Mouse (Mus musculus): ENCODE measurements at regions not wholly inside any gene's neighbourhood (a gene's known extent, or its start where the extent isn't known, plus 50 kb on each side); places are given as distances from the start of the nearest gene placed in this dataset.

DNA sequence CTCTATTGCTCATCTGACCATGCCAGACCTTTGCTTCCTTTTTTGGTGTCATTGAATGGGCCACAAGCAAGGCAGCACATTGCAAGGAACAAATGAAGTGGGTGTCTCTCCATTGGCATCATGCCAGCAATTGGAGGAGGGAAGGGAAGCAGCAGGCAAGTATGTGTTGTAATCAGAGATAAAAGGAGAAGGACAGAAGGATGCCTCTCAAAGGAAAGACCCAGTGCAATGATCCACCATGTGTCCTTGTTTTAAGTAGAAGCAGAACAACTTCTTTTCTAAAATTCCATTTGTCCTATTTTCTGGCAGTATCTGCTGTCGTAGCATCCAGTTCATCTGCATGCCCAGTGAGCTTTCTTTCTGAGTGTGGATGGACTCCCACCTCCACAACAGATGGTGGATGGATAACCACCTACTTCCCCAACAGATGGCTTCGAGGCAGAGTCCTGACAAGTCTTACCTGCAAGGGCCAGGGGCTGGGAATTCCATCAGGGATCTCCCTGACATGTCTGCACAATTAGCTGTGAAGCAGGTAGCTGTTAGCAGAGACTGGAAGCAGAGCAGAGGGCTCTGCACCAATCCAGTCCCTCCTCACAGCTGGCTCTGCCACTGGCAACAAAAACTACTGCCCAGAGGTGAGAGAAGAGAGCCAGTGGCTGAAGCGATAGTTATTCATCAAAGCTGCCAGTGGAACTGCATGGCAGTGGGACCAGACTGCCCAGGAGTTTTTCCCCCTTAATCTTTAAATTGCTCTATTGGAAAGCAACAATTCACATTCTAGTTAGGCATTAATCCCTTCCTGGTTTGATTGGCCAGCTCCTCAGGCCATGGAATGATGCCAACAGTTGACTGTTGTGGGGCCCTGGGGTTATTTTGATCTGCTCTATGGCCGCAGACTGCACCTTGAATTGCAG, 113.8 kb downstream of the Enkur start:
- Histone ChIP-seq H3K36me3 (ENCODE audit: control insufficient read depth, insufficient read depth, low read length) (no peaks in the 10 kb centered on the region), H3K9ac (ENCODE audit: low read length) (no peak overlapping the region), H3K4me3 (ENCODE audit: control insufficient read depth in 1 of 2, insufficient read depth in 1 of 2, low read depth in 1 of 2, low read length in 2 of 2) (no peak overlapping the region), H3K27ac (replicated peaks in 1 of 2; ENCODE audit: control insufficient read depth in 1 of 2, insufficient read depth in 1 of 2, low read depth in 2 of 2, low read length in 2 of 2) (peak overlapping the region in 1 of 2 experiments; percentile 25; a peak in 2 of 4 replicates), H3K27me3 (ENCODE audit: control insufficient read depth, insufficient read depth, low read length) (no peaks in the 10 kb centered on the region), H3K4me1 (ENCODE audit: control insufficient read depth in 2 of 2, insufficient read depth in 2 of 2, low read length in 2 of 2) (peaks cover 11 to 12% of the 10 kb centered on the region in 2 experiments), H3K9me3 (ENCODE audit: control insufficient read depth, low read length) (no peaks in the 10 kb centered on the region), H3K4me2 (ENCODE audit: low read length) (no peak overlapping the region)
- 50% methylated on average over 4 of the region's 4 CpGs for WGBS
- no peak for ATAC-seq (ENCODE audit: insufficient number of reproducible peaks, insufficient read depth, low FRiP score, low read depth)

DNA sequence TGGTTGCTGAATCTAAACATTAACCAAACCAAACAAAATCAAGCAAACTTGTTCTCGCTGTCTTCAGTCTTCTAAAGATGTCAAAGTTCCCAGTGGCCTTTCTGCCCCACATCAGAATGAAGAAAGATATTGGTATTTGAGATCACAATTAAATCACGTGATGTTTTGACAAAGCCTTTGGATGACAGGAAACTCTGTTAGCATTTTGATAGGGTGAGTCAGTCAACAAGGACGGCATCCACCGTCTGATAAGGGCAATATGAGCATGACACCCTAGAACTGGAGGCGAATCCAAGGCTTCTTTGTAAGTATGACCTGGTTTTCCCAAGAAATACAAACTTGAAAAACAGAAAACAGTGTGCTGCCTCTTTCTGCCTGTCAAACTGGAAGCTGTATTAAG, 116.8 kb upstream of the Arhgap21 start:
- Histone ChIP-seq H3K27me3 (ENCODE audit: control insufficient read depth, insufficient read depth, low read length) (no peaks in the 10 kb centered on the region), H3K9ac (ENCODE audit: low read length) (no peak overlapping the region), H3K4me1 (ENCODE audit: control insufficient read depth in 2 of 2, insufficient read depth in 2 of 2, low read length in 2 of 2) (no peaks in the 10 kb centered on the region), H3K9me3 (ENCODE audit: control insufficient read depth, low read length) (no peaks in the 10 kb centered on the region), H3K36me3 (ENCODE audit: control insufficient read depth, insufficient read depth, low read length) (no peaks in the 10 kb centered on the region), H3K4me2 (ENCODE audit: low read length) (no peak overlapping the region), H3K4me3 (ENCODE audit: control insufficient read depth in 1 of 2, insufficient read depth in 1 of 2, low read depth in 1 of 2, low read length in 2 of 2) (no peak overlapping the region), H3K27ac (replicated peaks in 1 of 2; ENCODE audit: control insufficient read depth in 1 of 2, insufficient read depth in 1 of 2, low read depth in 2 of 2, low read length in 2 of 2) (no peak overlapping the region)
- no peak for ATAC-seq (ENCODE audit: insufficient number of reproducible peaks, insufficient read depth, low FRiP score, low read depth)
- 66% methylated on average over 5 of the region's 5 CpGs for whole genome bisulfite sequencing

DNA sequence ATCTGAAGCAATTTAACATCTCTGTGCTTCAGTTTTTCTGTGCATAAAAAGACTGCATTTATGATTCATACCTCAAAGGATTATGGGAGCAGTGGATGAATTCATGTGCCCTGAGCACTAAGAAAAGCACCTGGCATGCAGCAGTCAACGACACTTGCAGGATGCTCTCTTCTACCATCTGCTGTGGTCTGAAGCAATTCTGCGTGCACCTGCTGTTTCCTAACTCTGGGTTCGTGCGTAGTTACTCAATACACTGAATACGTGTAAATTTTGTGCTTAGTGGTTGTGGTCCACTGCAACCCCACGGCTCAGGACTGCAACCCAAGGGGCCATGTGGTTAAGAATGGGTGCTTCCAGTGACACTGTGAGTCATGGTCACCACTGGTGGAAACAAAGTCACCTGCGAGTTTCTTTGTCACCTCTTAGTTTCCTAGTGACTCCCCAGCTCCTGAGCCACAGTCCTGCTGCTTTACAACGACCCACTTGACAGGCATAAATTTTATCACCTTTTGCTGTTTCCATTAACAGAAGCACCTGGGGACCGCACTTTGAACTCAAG, 98.7 kb upstream of the Arhgap21 start:
- no peak overlapping the region for H3K9ac ChIP-seq (ENCODE audit: low read length)

DNA sequence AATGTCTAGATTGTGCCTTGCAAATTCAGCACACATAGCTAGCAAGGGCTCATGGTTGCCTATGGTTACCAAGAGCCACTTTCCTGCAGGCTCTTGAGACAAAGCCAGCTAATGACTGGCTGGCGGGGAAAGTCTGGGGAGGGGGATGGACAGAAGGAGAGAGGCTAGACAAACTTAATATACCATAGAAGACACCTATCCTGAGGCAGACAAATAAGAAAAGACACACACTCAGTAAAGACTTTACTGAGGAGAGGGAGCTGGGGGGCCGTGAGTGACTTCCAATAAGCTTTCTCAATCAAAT, 91.6 kb upstream of the Arhgap21 start:
- no peaks in the 10 kb centered on the region; a peak in 1 of 4 replicates for H3K4me1 ChIP-seq (ENCODE audit: control insufficient read depth in 2 of 2, insufficient read depth in 2 of 2, low read length in 2 of 2)
- no peak overlapping the region for H3K9ac ChIP-seq (ENCODE audit: low read length)
- no peaks in the 10 kb centered on the region for H3K9me3 ChIP-seq (ENCODE audit: control insufficient read depth, low read length)
- no peak overlapping the region for H3K4me3 ChIP-seq (ENCODE audit: control insufficient read depth in 1 of 2, insufficient read depth in 1 of 2, low read depth in 1 of 2, low read length in 2 of 2)
- no peak overlapping the region for H3K27ac ChIP-seq (replicated peaks in 1 of 2; ENCODE audit: control insufficient read depth in 1 of 2, insufficient read depth in 1 of 2, low read depth in 2 of 2, low read length in 2 of 2)
- no peaks in the 10 kb centered on the region for H3K27me3 ChIP-seq (ENCODE audit: control insufficient read depth, insufficient read depth, low read length)
- 74% methylated on average over 2 of the region's 2 CpGs for WGBS
- no peak for ATAC-seq (ENCODE audit: insufficient number of reproducible peaks, insufficient read depth, low FRiP score, low read depth)
- H3K4me2 ChIP-seq (ENCODE audit: low read length), result no peak overlapping the region
- H3K36me3 ChIP-seq (ENCODE audit: control insufficient read depth, insufficient read depth, low read length), result no peaks in the 10 kb centered on the region

More for the DNA sequence above, 98.7 kb upstream of the Arhgap21 start:
- H3K9me3 ChIP-seq (ENCODE audit: control insufficient read depth, low read length), result no peaks in the 10 kb centered on the region
- no peaks in the 10 kb centered on the region for H3K27me3 ChIP-seq (ENCODE audit: control insufficient read depth, insufficient read depth, low read length)
- H3K4me1 ChIP-seq (ENCODE audit: control insufficient read depth in 2 of 2, insufficient read depth in 2 of 2, low read length in 2 of 2), result no peaks in the 10 kb centered on the region
- WGBS, result 84% methylated on average over 9 of the region's 9 CpGs
- H3K4me2 ChIP-seq (ENCODE audit: low read length), result no peak overlapping the region
- H3K4me3 ChIP-seq (ENCODE audit: control insufficient read depth in 1 of 2, insufficient read depth in 1 of 2, low read depth in 1 of 2, low read length in 2 of 2), result no peak overlapping the region
- no peak overlapping the region for H3K27ac ChIP-seq (replicated peaks in 1 of 2; ENCODE audit: control insufficient read depth in 1 of 2, insufficient read depth in 1 of 2, low read depth in 2 of 2, low read length in 2 of 2)
- ATAC-seq (ENCODE audit: insufficient number of reproducible peaks, insufficient read depth, low FRiP score, low read depth), result no peak
- H3K36me3 ChIP-seq (ENCODE audit: control insufficient read depth, insufficient read depth, low read length), result no peaks in the 10 kb centered on the region

DNA sequence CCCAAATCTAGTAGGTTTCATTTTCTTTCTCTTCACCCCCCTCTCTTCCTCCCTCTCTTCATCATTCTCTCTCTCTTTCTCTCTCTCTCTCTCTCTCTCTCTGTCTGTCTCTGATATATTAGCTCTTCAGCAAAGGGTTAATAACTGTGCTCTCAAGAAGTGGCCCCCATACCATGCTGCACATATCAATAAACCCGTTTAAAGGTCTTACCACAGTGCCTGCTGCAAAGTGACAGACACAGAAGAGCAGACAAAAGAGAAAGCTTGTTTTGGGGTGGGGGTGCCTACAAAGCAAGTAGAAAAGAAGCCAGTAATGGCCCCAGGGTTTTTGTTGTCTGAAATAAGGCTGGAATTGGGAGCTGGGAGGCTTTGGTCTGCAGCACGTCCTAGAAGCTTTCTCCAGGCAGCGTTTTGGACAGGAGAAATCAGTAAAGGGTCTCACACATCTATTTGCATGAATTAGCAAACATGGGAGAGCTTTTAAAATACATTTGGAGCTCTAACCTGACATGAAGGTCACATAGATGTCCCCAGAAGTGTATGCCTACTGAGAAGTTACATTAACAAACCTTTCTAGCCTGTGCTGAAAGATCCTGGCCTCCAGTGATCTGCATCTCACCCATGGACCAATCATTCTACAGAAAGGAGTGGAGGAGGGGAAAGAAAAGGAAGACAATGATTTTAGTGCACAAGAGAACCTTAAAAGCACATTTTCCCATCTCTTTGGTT, 91.1 kb upstream of the Arhgap21 start:
- no peaks in the 10 kb centered on the region for H3K9me3 ChIP-seq (ENCODE audit: control insufficient read depth, low read length)
- 53% methylated on average over 3 of the region's 3 CpGs for WGBS
- H3K36me3 ChIP-seq (ENCODE audit: control insufficient read depth, insufficient read depth, low read length), result no peaks in the 10 kb centered on the region
- no peak overlapping the region for H3K9ac ChIP-seq (ENCODE audit: low read length)
- H3K4me3 ChIP-seq (ENCODE audit: control insufficient read depth in 1 of 2, insufficient read depth in 1 of 2, low read depth in 1 of 2, low read length in 2 of 2), result no peak overlapping the region
- H3K4me1 ChIP-seq (ENCODE audit: control insufficient read depth in 2 of 2, insufficient read depth in 2 of 2, low read length in 2 of 2), result no peaks in the 10 kb centered on the region; a peak in 1 of 4 replicates
- H3K27me3 ChIP-seq (ENCODE audit: control insufficient read depth, insufficient read depth, low read length), result no peaks in the 10 kb centered on the region
- H3K27ac ChIP-seq (replicated peaks in 1 of 2; ENCODE audit: control insufficient read depth in 1 of 2, insufficient read depth in 1 of 2, low read depth in 2 of 2, low read length in 2 of 2), result no peak overlapping the region
- ATAC-seq (ENCODE audit: insufficient number of reproducible peaks, insufficient read depth, low FRiP score, low read depth), result no peak
- H3K4me2 ChIP-seq (ENCODE audit: low read length), result no peak overlapping the region

DNA sequence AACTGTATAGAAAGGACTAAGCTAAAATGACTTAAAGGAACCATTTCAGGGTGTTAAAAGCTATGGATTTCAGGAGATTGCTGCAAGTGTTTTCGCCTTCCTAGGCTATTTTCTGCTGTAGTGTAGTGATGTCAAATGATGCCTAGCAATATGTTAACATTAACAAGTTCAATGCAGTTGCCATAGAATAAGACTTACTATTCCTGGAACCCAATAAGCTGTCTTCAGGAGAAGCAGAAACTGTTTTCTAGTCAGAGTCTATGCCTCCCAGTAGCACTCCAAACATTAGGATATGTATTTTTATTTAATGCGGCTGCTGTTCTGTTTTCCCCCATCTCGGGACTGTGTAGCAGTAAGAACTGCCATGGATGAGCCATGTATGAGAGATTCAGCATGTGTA, 90.3 kb upstream of the Arhgap21 start:
- no peaks in the 10 kb centered on the region for H3K36me3 ChIP-seq (ENCODE audit: control insufficient read depth, insufficient read depth, low read length)
- no peak overlapping the region for H3K27ac ChIP-seq (replicated peaks in 1 of 2; ENCODE audit: control insufficient read depth in 1 of 2, insufficient read depth in 1 of 2, low read depth in 2 of 2, low read length in 2 of 2)
- no peak overlapping the region for H3K4me2 ChIP-seq (ENCODE audit: low read length)
- H3K4me3 ChIP-seq (ENCODE audit: control insufficient read depth in 1 of 2, insufficient read depth in 1 of 2, low read depth in 1 of 2, low read length in 2 of 2), result no peak overlapping the region
- H3K9me3 ChIP-seq (ENCODE audit: control insufficient read depth, low read length), result no peaks in the 10 kb centered on the region
- WGBS, result 83% methylated on average over 3 of the region's 3 CpGs
- no peaks in the 10 kb centered on the region for H3K27me3 ChIP-seq (ENCODE audit: control insufficient read depth, insufficient read depth, low read length)
- no peak overlapping the region for H3K9ac ChIP-seq (ENCODE audit: low read length)
- no peaks in the 10 kb centered on the region; a peak in 1 of 4 replicates for H3K4me1 ChIP-seq (ENCODE audit: control insufficient read depth in 2 of 2, insufficient read depth in 2 of 2, low read length in 2 of 2)
- ATAC-seq (ENCODE audit: insufficient number of reproducible peaks, insufficient read depth, low FRiP score, low read depth), result no peak

DNA sequence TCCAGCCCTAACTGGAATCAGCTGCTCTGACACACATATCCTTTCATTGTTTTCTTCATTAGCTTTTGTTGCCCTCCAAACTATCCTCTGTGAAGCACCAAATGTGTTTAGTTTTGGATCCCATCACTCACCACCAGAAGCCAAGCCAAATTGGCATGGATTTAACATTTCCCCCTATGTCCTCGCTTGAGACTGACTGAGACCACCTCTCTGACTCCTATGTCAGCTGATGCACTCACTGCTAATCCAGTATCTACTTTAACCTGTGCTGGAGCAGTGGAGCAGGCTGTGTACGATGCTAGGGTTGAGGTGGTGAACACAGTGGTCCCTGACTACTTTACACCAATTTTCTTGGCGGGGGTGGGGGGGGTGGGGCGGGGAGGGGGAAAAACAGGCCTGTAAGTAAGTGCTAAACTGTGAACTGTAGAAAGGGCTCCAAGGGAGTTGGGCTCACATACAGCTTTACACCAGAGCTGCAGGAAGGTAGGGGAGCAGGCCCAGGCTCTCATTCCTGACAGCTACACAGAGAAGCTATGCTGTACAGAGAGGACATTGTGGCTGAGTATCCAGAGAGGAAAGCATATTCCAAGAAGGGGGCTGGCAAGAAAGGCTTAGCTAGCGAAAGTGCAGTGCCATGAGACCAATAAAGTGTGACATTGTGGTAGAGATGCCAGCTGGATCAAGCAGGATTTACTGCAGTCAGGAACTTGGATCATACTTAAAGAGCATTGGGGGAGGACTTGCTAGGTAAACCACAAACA, 87.9 kb upstream of the Arhgap21 start:
- no peaks in the 10 kb centered on the region; a peak in 1 of 4 replicates for H3K4me1 ChIP-seq (ENCODE audit: control insufficient read depth in 2 of 2, insufficient read depth in 2 of 2, low read length in 2 of 2)
- H3K27me3 ChIP-seq (ENCODE audit: control insufficient read depth, insufficient read depth, low read length), result no peaks in the 10 kb centered on the region
- H3K4me3 ChIP-seq (ENCODE audit: control insufficient read depth in 1 of 2, insufficient read depth in 1 of 2, low read depth in 1 of 2, low read length in 2 of 2), result no peak overlapping the region
- no peak for ATAC-seq (ENCODE audit: insufficient number of reproducible peaks, insufficient read depth, low FRiP score, low read depth)
- no peak overlapping the region for H3K27ac ChIP-seq (replicated peaks in 1 of 2; ENCODE audit: control insufficient read depth in 1 of 2, insufficient read depth in 1 of 2, low read depth in 2 of 2, low read length in 2 of 2)
- H3K4me2 ChIP-seq (ENCODE audit: low read length), result no peak overlapping the region
- no peak overlapping the region for H3K9ac ChIP-seq (ENCODE audit: low read length)
- no peaks in the 10 kb centered on the region for H3K9me3 ChIP-seq (ENCODE audit: control insufficient read depth, low read length)
- WGBS, result 51% methylated on average over 5 of the region's 5 CpGs
- H3K36me3 ChIP-seq (ENCODE audit: control insufficient read depth, insufficient read depth, low read length), result no peaks in the 10 kb centered on the region
